Mouse (Mus musculus) midbrain, embryonic 16.5 days (tissue): Measurements from ENCODE around the gene C1rl. TPM values are rescaled to one million over a fixed set of nuclear protein-coding genes. Genes with fewer than 3 reads are reported as not detected.
A peak's percentile ranks its signal among the peaks of the same experiment; 100 is the strongest.
"Not testable (repeated sequence)": the region's sequence is repeated elsewhere in the genome, so short reads cannot be mapped to it uniquely, and the experiment has no call there.

Experiments
- ATAC-seq: fragments of 200-750 bp; cut with Nextera tagmentation; 2 replicates; pipeline ENCODE4 v1.8.0; 2017; ENCODE audit warnings: moderate TSS enrichment
- H3K27ac ChIP-seq: fragments of 300-500 bp; sonication (generic); 2 replicates; pipeline ENCODE4 v1.5.1; 2014; ENCODE audit warnings: mild to moderate bottlenecking, low read length, mixed read lengths
- H3K27me3 ChIP-seq: fragments of 300-500 bp; sonication (generic); 2 replicates; pipeline ENCODE4 v1.6.1; 2014; ENCODE audit warnings: low read depth, low read length, mixed read lengths; ENCODE audit not compliant: control insufficient read depth, insufficient read depth
- H3K36me3 ChIP-seq: fragments of 300-500 bp; sonication (generic); 2 replicates; pipeline ENCODE4 v1.6.1; 2014; ENCODE audit warnings: mild to moderate bottlenecking, low read length, moderate library complexity, mixed read lengths; ENCODE audit not compliant: control insufficient read depth, insufficient read depth
- H3K4me1 ChIP-seq: fragments of 300-500 bp; sonication (generic); 2 replicates; pipeline ENCODE4 v1.6.1; 2014; ENCODE audit warnings: mild to moderate bottlenecking, low read length, mixed read lengths; ENCODE audit not compliant: control insufficient read depth, insufficient read depth
- H3K4me2 ChIP-seq: fragments of 300-500 bp; sonication (generic); 2 replicates; pipeline ENCODE4 v1.6.1; 2014; ENCODE audit warnings: mild to moderate bottlenecking, low read length, mixed read lengths
- H3K4me3 ChIP-seq: fragments of 300-500 bp; sonication (generic); 2 replicates; pipeline ENCODE4 v1.5.1; 2014; ENCODE audit warnings: low read depth, mild to moderate bottlenecking, low read length, moderate library complexity, mixed read lengths
- H3K9ac ChIP-seq: fragments of 300-500 bp; sonication (generic); 2 replicates; pipeline ENCODE4 v1.6.1; 2014; ENCODE audit warnings: low read depth, low read length, mixed read lengths
- H3K9me3 ChIP-seq: fragments of 300-500 bp; sonication (generic); replicated peaks from 2 replicates; pipeline ENCODE4 v1.6.1; 2014; ENCODE audit warnings: mild to moderate bottlenecking, low read length, mixed read lengths; ENCODE audit not compliant: control insufficient read depth, poor library complexity, severe bottlenecking
- WGBS: fragments of 180-500 bp; shearing (Covaris S2); extraction: QIAGEN DNeasy Blood & Tissue Kit; methylation state at CpG from one replicate; pipeline ENCODE4 v1.1.7; 2014; 5-methylcytosine and 5-hydroxymethylcytosine counted together
- polyA plus RNA-seq: library from polyadenylated mRNA; unstranded; fragments of >200 nt; fragmentation: Nextera tagmentation; extraction: Ambion mirVana; gene quantifications from 2 replicates; pipeline ENCODE4 v1.2.1, GENCODE M21; 2015

C1rl gene
- polyA plus RNA-seq, 1 experiment from 2014 or later = 0.36 TPM

DNA sequence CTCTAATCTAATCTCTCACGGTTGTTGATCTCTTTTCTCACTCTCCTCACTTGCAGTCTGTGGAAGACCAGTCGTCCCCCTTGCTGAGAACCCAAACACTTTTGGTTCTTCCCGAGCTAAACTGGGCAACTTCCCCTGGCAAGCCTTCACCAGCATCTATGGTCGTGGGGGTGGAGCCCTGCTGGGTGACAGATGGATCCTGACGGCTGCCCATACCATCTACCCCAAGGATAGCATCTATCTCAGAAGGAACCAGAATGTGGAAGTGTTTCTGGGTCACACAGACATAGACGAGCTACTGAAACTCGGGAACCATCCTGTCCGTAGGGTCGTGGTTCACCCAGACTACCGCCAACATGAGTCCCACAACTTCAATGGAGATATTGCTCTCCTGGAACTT, 15.4 kb downstream of the C1rl start:
- WGBS = 83% methylated on average over 10 of the region's 10 CpGs

DNA sequence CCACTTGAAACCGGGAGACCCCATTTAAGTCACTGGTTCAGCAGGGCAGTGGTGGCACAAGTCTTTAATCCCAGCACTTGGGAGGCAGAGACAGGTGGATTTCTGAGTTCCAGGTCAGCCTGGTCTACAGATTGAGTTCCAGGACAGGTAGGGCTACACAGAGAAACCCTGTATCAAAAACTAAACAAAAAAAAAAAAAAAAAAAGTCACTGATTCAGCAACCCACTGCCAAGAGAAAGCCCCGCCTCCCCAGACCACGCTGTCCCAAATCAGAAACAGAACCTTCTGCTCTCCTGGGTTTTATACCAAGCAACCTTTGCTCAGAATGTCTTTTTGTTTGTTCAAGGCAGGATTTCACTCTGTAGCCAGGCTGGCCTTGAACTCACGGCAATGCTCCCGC, 16.3 kb downstream of the C1rl start:
- H3K4me2 ChIP-seq, H3K4me1 ChIP-seq, H3K9ac ChIP-seq, H3K36me3 ChIP-seq, ATAC-seq, H3K9me3 ChIP-seq, H3K27me3 ChIP-seq, H3K27ac ChIP-seq, H3K4me3 ChIP-seq: not testable (repeated sequence)
- WGBS = 98% methylated on average over 5 of the region's 5 CpGs

More for the DNA sequence above, 15.4 kb downstream of the C1rl start:
- no peak for ATAC-seq
- H3K4me3 ChIP-seq = no peak overlapping the region
- H3K4me2 ChIP-seq = no peak overlapping the region
- H3K9ac ChIP-seq = no peak overlapping the region
- H3K36me3 ChIP-seq = no peaks in the 10 kb centered on the region
- H3K9me3 ChIP-seq = no peaks in the 10 kb centered on the region
- no peaks in the 10 kb centered on the region for H3K4me1 ChIP-seq
- H3K27ac ChIP-seq = no peak overlapping the region
- no peaks in the 10 kb centered on the region for H3K27me3 ChIP-seq

DNA sequence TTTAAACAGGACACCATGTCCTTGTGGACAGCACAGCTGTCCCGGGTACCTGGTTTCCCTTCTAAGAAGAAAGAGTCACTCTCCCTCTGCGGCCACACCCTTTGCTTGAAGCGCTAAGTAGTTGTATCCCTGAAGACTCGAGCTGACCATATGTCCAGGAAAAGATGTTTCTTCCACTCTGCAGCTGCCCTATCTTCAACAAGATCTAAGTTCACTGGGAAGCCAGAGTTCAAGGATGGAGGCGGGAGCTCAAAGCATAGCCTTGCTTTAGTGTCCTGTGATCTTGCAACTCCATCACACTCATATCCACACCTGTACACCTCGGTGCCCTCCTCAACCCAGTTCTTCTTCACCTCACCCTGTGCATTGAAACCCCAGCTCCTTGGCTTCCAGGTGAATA, 19.0 kb downstream of the C1rl start:
- ATAC-seq = no peak
- Histone ChIP-seq H3K36me3 (no peaks in the 10 kb centered on the region), H3K4me2 (no peak overlapping the region), H3K9me3 (no peaks in the 10 kb centered on the region), H3K9ac (no peak overlapping the region), H3K4me1 (no peaks in the 10 kb centered on the region), H3K4me3 (no peak overlapping the region), H3K27ac (no peak overlapping the region), H3K27me3 (no peaks in the 10 kb centered on the region)
- 68% methylated on average over 6 of the region's 6 CpGs for WGBS

DNA sequence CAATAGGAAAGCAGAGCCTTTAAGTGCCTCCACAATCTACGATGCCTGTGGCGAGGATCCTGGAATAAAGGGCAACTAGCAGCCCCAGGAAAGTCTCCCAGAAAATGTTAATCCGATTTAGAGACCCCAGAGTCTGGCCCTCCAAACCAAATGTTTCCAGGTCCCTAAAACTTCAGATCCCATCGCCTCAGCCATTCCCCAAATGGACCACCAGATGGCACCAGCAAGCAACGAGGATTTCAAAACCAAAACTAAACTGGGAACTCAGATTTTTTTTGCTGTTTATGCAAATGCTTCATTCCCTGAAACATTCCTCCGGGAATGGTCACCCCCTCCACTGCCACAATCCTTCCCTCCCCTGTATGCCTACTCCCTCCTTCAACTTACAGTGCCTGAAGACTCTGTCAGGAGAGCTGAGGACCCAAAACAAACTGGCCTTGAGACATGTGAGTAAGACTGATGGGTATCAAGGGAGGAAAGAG, 19.5 kb downstream of the C1rl start, which contains the start of gene C1ra:
Gene C1ra (plus strand): TSS at position 51 of the 482 bp plus-strand sequence.
- Histone ChIP-seq H3K9ac (no peak within 1 kb of the TSS), H3K4me1 (no peaks in the 10 kb centered on the region), H3K4me3 (no peak within 1 kb of the TSS), H3K9me3 (no peaks in the 10 kb centered on the region), H3K27me3 (no peaks in the 10 kb centered on the region), H3K27ac (no peak within 1 kb of the TSS), H3K36me3 (no peaks in the 10 kb centered on the region), H3K4me2 (0 out of 2 replicates have a peak within 1 kb of the TSS, but pooled peaks have one; percentile 27)
- no peak for ATAC-seq
- WGBS = 6% methylated on average over 6 of the region's 6 CpGs

DNA sequence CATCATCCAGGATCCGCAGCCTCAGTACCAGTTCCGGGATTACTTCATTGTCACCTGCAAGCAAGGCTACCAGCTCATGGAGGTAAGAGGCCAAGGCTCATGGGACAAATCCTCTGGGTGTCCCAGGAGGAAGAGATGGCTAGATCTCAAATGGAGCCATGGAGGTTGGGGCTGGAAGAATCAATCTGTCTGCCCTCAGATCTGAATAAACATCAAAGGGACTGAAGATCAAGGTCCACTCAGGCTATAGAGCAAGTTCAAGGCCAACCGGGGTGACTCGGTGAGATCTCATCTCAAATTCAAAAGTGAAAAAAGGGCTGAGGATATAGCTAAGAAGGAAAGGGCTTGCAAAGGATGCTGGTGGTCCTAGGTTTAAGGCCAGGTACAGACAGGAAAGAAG, 24.8 kb downstream of the C1rl start:
- H3K9ac ChIP-seq, H3K36me3 ChIP-seq, H3K9me3 ChIP-seq, H3K4me2 ChIP-seq, H3K27ac ChIP-seq, H3K4me1 ChIP-seq, H3K27me3 ChIP-seq, ATAC-seq, H3K4me3 ChIP-seq: not testable (repeated sequence)
- 89% methylated on average over 4 of the region's 4 CpGs for WGBS

DNA sequence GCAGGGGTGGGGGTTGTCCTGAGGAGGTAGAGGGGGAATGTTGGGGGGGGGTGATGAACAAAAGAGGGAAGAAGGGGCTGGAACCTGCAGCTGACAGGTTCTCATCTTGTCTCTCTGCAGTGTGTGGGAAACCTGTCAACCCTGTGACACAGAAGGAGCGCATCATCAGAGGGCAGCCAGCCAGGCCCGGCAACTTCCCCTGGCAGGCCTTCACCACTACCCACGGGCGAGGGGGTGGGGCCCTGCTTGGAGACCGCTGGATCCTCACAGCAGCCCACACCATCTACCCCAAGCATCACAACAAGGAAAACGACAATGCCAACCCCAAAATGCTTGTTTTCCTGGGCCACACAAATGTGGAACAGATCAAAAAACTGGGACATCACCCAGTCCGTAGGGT, 29.2 kb downstream of the C1rl start:
- 78% methylated on average over 7 of the region's 7 CpGs for WGBS
- ATAC-seq, H3K9ac ChIP-seq, H3K27me3 ChIP-seq, H3K36me3 ChIP-seq, H3K4me1 ChIP-seq, H3K4me2 ChIP-seq, H3K9me3 ChIP-seq, H3K4me3 ChIP-seq, H3K27ac ChIP-seq: not testable (repeated sequence)

DNA sequence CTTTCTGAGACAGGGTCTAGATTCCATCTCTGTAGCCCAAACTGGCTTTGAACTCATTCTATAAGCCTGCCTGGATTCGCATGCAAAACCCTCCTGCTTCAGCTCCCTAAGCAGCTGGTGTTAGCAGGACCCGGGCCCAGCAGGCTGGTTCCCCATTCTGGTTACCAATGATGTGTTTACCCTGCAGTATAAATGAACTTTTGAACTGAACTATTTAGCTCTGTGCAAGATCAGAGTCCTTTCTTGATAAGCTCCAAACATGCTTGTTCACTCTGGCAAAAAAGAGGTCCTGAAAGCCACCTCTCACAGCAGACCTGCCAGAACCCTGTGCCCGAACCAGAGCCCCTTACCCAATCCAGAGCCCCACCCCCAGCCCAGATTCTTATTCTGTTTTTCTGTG, 35.0 kb downstream of the C1rl start:
- Histone ChIP-seq H3K9ac (no peak overlapping the region), H3K36me3 (no peaks in the 10 kb centered on the region), H3K4me2 (no peak overlapping the region), H3K9me3 (no peaks in the 10 kb centered on the region), H3K27me3 (no peaks in the 10 kb centered on the region), H3K27ac (no peak overlapping the region), H3K4me3 (no peak overlapping the region), H3K4me1 (no peaks in the 10 kb centered on the region)
- no peak for ATAC-seq
- 71% methylated on average over 3 of the region's 3 CpGs for WGBS

DNA sequence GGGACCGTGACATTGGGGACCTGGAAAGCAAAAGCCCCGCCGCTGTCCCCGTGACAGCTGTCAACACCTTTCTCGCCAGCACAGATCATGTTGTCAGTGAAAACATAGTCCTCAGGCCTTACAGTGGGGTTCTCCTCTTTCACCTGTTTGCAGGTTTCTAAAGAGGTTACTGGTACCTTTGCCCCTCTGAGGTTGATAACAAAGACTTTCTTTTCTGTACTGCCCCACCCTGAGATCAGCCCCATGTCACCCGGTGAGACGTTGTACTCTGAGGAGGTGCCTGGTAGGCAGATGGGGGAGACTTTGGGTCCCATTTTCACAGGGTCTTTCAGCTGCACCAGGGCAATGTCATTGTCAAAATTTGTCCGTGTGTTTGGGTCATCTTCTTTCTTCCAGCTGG, 38.2 kb downstream of the C1rl start:
- H3K4me2 ChIP-seq = no peak overlapping the region
- no peaks in the 10 kb centered on the region for H3K4me1 ChIP-seq
- no peak overlapping the region for H3K9ac ChIP-seq
- no peaks in the 10 kb centered on the region for H3K27me3 ChIP-seq
- H3K4me3 ChIP-seq = no peak overlapping the region
- ATAC-seq = no peak
- no peaks in the 10 kb centered on the region for H3K36me3 ChIP-seq
- WGBS = 90% methylated on average over 8 of the region's 8 CpGs
- no peaks in the 10 kb centered on the region for H3K9me3 ChIP-seq
- no peak overlapping the region for H3K27ac ChIP-seq

DNA sequence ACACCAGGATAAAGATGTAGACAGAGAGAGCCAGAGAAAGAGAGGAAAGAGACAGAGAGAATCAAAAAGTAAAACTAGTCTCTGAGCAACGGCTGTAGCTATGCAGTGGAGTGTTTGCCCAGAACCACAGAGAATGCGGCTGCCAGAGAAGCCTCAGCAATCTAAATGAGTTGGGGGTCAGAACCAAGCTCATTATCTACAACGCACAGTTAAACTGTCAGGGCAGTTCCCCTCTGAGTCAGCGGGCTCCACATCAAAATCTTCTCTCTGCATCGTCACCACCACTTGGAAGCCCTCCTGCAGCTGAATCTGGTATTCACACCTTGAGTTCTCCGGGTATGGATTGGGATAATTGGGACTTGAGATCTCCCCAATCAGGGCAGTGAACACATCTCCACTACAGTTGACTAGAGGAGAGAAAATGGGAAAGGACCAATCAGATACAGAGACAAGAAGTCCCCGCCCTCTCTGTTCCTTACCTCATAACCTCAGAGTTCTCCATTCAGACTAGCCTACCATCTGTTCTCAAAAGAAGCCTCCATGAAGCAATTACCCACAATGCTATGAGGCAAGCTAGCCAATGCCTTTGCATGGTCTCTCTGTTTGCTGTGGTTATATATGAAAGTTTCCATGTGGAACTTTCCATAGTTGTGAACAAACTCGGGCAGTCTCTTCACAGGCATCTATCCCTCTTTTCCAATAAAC, 43.4 kb downstream of the C1rl start:
- H3K27ac ChIP-seq, H3K27me3 ChIP-seq, H3K4me2 ChIP-seq, H3K9ac ChIP-seq, H3K36me3 ChIP-seq, H3K4me1 ChIP-seq, H3K4me3 ChIP-seq, H3K9me3 ChIP-seq, ATAC-seq: not testable (repeated sequence)
- WGBS = 82% methylated on average over 8 of the region's 8 CpGs
